Mouse (Mus musculus) heart, embryonic 15.5 days (tissue): ENCODE data around the gene Sord. TPM values are rescaled to one million over a fixed set of nuclear protein-coding genes. Genes with fewer than 3 reads are reported as not detected.

Experiments used
- ATAC-seq: fragments of 200-750 bp; cut with Nextera tagmentation; replicated peaks from 2 replicates; pipeline ENCODE4 v1.8.0; 2017; ENCODE audit warnings: low read depth, moderate TSS enrichment; ENCODE audit not compliant: insufficient number of reproducible peaks, insufficient read depth, low FRiP score
- H3K27ac ChIP-seq: fragments of 300-500 bp; sonication (generic); 2 replicates; pipeline ENCODE4 v1.5.1; 2015; ENCODE audit warnings: mild to moderate bottlenecking, inconsistent platforms
- H3K27me3 ChIP-seq: fragments of 300-500 bp; sonication (generic); 2 replicates; pipeline ENCODE4 v1.6.1; 2015; ENCODE audit warnings: inconsistent platforms
- H3K36me3 ChIP-seq: fragments of 300-500 bp; sonication (generic); 2 replicates; pipeline ENCODE4 v1.6.1; 2015; ENCODE audit warnings: mild to moderate bottlenecking, inconsistent platforms
- H3K4me1 ChIP-seq: fragments of 300-500 bp; sonication (generic); replicated peaks from 2 replicates; pipeline ENCODE4 v1.6.1; 2015; ENCODE audit warnings: inconsistent platforms
- H3K4me2 ChIP-seq: fragments of 300-500 bp; sonication (generic); 2 replicates; pipeline ENCODE4 v1.6.1; 2015; ENCODE audit warnings: inconsistent platforms, mild to moderate bottlenecking, moderate library complexity
- H3K4me3 ChIP-seq: fragments of 300-500 bp; sonication (generic); 2 replicates; pipeline ENCODE4 v1.5.1; 2015; ENCODE audit warnings: mild to moderate bottlenecking, inconsistent platforms
- H3K9ac ChIP-seq: fragments of 300-500 bp; sonication (generic); 2 replicates; pipeline ENCODE4 v1.6.1; 2015; ENCODE audit warnings: mild to moderate bottlenecking, inconsistent platforms
- H3K9me3 ChIP-seq: fragments of 300-500 bp; sonication (generic); replicated peaks from 2 replicates; pipeline ENCODE4 v1.6.1; 2016; ENCODE audit warnings: inconsistent platforms
- WGBS: fragments of 180-500 bp; shearing (Covaris S2); methylation state at CpG from one replicate; pipeline ENCODE4 v1.1.7; 2015; ENCODE audit warnings: mixed read lengths; 5-methylcytosine and 5-hydroxymethylcytosine counted together
- polyA plus RNA-seq: library from polyadenylated mRNA; unstranded; fragments of >200 nt; fragmentation: Nextera tagmentation; extraction: Ambion mirVana; gene quantifications from 2 replicates; pipeline ENCODE4 v1.2.1, GENCODE M21; 2015

Sord gene
- polyA plus RNA-seq, 1 experiment from 2014 or later, result 56.4 TPM

DNA sequence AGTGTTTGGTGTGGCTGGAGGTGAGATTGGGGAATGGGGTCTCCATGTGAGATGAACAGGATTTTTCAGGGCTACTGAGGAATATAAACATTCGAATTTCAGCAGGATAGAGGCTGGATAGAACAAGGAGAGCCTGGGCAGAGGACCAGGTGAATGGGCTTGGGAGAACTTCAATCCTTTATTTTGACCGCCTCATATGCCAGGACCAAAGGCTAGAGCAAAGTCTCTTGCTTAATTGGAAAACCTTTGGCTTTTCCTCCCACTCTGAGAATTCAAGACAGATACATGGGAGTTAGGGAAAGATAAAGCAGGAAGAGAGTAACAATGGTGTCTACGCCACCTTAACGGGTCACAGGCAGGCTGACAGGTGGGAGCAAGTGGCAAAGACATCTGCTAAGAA lies 6.7 kb downstream of the Sord start:
- Histone ChIP-seq H3K9me3 (no peaks in the 10 kb centered on the region), H3K27ac (no peak overlapping the region), H3K4me1 (peaks cover 16% of the 10 kb centered on the region; the same call in 1 of the 2 replicates), H3K4me3 (no peak overlapping the region), H3K27me3 (no peaks in the 10 kb centered on the region), H3K9ac (no peak overlapping the region), H3K36me3 (no peaks in the 10 kb centered on the region), H3K4me2 (no peak overlapping the region)
- no peak for ATAC-seq
- 85% methylated on average over 4 of the region's 4 CpGs for WGBS

DNA sequence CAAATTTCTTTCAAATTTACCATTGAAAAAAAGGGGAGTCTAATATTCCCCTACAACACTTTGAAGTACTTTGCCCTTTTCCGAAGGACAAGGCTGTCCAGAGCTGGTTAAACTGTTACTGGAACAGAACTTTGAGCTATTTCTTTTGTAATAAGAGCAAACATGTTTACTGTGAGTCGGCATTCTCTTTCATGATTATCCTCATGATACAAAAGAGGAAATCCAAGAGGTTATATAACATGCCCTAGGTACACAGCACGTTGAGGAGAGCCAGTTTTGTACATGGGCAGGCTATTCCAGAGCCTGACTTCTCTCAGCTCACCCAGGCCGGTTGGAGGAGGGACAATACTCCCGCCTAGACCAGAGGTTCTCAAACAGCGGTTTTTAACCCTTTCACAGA lies 7.4 kb downstream of the Sord start:
- Histone ChIP-seq H3K27ac (no peak overlapping the region), H3K9ac (no peak overlapping the region), H3K4me2 (no peak overlapping the region), H3K4me1 (peaks cover 14% of the 10 kb centered on the region; the same call in 1 of the 2 replicates), H3K9me3 (no peaks in the 10 kb centered on the region), H3K27me3 (no peaks in the 10 kb centered on the region), H3K36me3 (0 out of 2 replicates have a peak, but pooled peaks cover 2% of the 10 kb centered on the region), H3K4me3 (no peak overlapping the region)
- 69% methylated on average over 6 of the region's 6 CpGs for WGBS
- ATAC-seq, result no peak

DNA sequence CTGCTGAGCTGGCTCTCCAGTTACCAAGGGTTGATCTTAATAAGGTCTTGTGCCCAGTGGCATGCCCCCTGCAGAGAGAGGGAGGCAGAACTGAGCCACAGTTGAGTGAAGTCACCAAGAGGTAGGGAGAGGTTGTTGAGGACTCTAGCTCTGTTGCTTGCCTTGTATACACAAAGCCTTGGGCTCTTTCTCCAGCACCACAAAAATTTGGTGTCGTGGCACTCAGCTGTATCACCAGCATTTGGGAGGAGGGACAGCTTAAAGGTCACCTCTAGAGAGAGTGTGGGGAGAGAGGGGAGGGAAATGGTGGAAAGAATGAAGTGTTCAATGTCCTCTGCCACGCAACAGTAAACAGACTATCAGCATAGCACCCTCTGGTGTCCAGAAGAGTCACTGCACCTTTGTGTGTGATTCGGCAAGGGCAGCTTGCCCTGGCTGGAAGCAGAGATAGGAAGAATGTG lies 9.2 kb downstream of the Sord start:
- 0 out of 2 replicates have a peak, but pooled peaks have one; percentile 31 for ATAC-seq

GRCm38 (mm10) chr2:122247786-122248185 lies 13.2 kb downstream of the Sord start:
- Histone ChIP-seq H3K27ac (no peak overlapping the region), H3K9ac (no peak overlapping the region), H3K27me3 (no peaks in the 10 kb centered on the region), H3K36me3 (0 out of 2 replicates have a peak, but pooled peaks cover 3% of the 10 kb centered on the region), H3K4me2 (no peak overlapping the region), H3K4me1 (peaks cover 7% of the 10 kb centered on the region; the same call in 1 of the 2 replicates), H3K4me3 (no peak overlapping the region), H3K9me3 (no peaks in the 10 kb centered on the region)
- 72% methylated on average over 10 of the region's 10 CpGs for WGBS
- ATAC-seq, result no peak

More for the DNA sequence above, 9.2 kb downstream of the Sord start:
- no peaks in the 10 kb centered on the region for H3K27me3 ChIP-seq
- no peak overlapping the region for H3K4me3 ChIP-seq
- H3K27ac ChIP-seq, result no peak overlapping the region
- 0 out of 2 replicates have a peak, but pooled peaks cover 3% of the 10 kb centered on the region for H3K36me3 ChIP-seq
- H3K9ac ChIP-seq, result no peak overlapping the region
- H3K9me3 ChIP-seq, result no peaks in the 10 kb centered on the region
- H3K4me1 ChIP-seq, result peaks cover 7% of the 10 kb centered on the region; the same call in 1 of the 2 replicates
- 0% methylated on average over 3 of the region's 3 CpGs for WGBS
- no peak overlapping the region for H3K4me2 ChIP-seq

GRCm38 (mm10) chr2:122255997-122256396 lies 21.4 kb downstream of the Sord start:
- Histone ChIP-seq H3K4me1 (no peaks in the 10 kb centered on the region), H3K27me3 (no peaks in the 10 kb centered on the region), H3K9me3 (no peaks in the 10 kb centered on the region), H3K4me2 (no peak overlapping the region), H3K9ac (no peak overlapping the region), H3K4me3 (no peak overlapping the region), H3K36me3 (peaks cover 10% of the 10 kb centered on the region; the same call in 1 of the 2 replicates), H3K27ac (no peak overlapping the region)
- WGBS, result 92% methylated on average over 5 of the region's 5 CpGs
- ATAC-seq, result no peak

- no peak overlapping the region for H3K4me2 ChIP-seq
- H3K9me3 ChIP-seq, result no peaks in the 10 kb centered on the region
- no peak overlapping the region for H3K4me3 ChIP-seq
- no peak overlapping the region for H3K27ac ChIP-seq
- H3K4me1 ChIP-seq, result no peaks in the 10 kb centered on the region
- peaks cover 18% of the 10 kb centered on the region; the same call in 1 of the 2 replicates for H3K36me3 ChIP-seq
- ATAC-seq, result no peak
- WGBS, result 80% methylated on average over 5 of the region's 5 CpGs
- no peak overlapping the region for H3K9ac ChIP-seq
- H3K27me3 ChIP-seq, result no peaks in the 10 kb centered on the region
These were observed 26.2 kb downstream of the Sord start for GRCm38 (mm10) chr2:122260729-122261128.

- Histone ChIP-seq H3K27ac (no peak overlapping the region), H3K4me3 (no peak overlapping the region), H3K36me3 (peaks cover 18% of the 10 kb centered on the region; the same call in 1 of the 2 replicates), H3K27me3 (no peaks in the 10 kb centered on the region), H3K9me3 (no peaks in the 10 kb centered on the region), H3K4me2 (no peak overlapping the region), H3K4me1 (no peaks in the 10 kb centered on the region), H3K9ac (no peak overlapping the region)
- 88% methylated on average over 3 of the region's 3 CpGs for WGBS
- ATAC-seq, result no peak
These were observed 30.1 kb downstream of the Sord start for GRCm38 (mm10) chr2:122264690-122265089.

DNA sequence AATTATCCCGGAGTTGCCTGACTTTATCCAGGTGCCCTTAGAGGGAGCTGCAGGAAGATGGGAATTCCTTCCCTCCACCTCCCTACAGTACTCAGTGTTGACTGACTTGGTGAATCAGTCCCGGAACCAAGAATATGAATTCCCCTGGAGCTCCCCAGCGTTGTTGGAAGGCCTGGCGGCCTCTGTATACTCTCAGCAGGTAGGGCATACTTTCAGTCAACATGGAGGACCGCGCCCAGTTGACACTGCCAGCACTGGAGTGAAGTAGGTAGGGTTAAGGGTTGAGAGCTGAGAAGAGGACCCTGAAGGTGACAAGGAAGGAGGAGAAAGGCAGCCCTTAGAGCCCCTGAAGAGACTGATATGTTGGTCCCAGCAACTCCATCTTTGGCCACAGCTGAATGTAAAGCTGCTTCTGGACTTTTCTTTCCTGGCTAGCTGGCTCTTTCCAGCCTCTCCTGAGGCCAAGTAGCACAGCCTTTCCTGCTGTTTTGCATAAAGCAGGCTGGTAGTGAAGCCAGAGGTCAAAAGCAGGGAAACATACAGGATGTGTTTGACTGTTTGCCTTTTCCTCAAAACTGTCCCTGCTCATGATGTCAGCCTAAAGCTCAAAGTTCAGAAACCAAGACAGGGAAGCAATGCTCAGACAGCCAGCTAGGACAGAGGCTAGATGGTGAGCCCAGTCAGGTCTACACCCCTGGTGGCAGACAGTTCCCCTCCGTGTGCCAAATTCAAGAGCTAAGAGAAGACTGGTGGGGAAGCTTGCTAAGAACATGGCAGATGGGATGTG lies 32.1 kb downstream of the Sord start:
- no peak overlapping the region for H3K4me3 ChIP-seq
- ATAC-seq, result no peak
- no peaks in the 10 kb centered on the region for H3K9me3 ChIP-seq
- no peaks in the 10 kb centered on the region for H3K27me3 ChIP-seq
- H3K27ac ChIP-seq, result no peak overlapping the region
- 82% methylated on average over 7 of the region's 7 CpGs for WGBS
- no peaks in the 10 kb centered on the region for H3K4me1 ChIP-seq
- H3K9ac ChIP-seq, result no peak overlapping the region
- H3K36me3 ChIP-seq, result peaks cover 7% of the 10 kb centered on the region; the same call in 1 of the 2 replicates
- no peak overlapping the region for H3K4me2 ChIP-seq

DNA sequence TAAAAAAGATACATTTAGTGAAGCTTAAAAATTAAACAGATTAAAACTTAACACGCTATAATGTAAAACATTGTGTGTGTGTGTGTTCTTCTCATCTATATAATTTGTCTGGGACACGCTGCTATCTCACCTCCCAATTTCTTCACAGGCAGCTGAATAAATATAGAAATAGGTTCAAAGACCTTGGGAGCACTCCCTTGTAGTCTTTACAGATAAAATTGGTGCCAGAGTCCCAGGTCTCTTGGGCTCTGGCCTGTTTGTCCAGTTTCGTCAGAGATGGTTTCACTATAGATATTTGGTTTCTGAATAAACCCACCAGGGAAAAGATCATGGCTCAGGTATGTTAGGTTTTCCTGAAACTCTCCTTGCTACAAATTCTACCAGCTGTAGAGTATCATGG lies 44.2 kb downstream of the Sord start:
- no peaks in the 10 kb centered on the region for H3K4me1 ChIP-seq
- H3K4me2 ChIP-seq, result no peak overlapping the region
- H3K27me3 ChIP-seq, result no peaks in the 10 kb centered on the region
- no peak for ATAC-seq
- no peak overlapping the region for H3K4me3 ChIP-seq
- H3K36me3 ChIP-seq, result no peaks in the 10 kb centered on the region
- no peak overlapping the region for H3K9ac ChIP-seq
- 80% methylated on average over 3 of the region's 3 CpGs for WGBS
- H3K27ac ChIP-seq, result no peak overlapping the region
- no peaks in the 10 kb centered on the region for H3K9me3 ChIP-seq

DNA sequence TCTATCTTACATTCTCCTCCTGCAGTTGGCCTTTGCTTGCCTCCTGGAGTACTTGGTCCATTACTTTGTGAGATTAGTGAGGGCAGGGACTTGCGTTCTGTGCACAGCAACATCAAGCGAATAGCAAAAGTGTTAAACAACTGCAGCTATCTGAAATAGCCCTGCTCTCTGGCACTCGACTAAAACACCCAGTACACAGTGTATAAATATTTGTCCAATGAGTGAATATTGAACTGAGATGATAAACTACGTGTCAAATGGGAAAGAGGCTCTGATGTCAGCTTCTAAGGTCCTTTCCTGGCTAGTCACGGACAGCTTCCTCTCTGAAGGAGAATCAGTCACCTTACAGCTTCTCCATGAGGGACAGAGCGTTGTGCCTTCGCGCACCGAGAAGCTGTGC lies 49.5 kb downstream of the Sord start:
- no peak overlapping the region for H3K27ac ChIP-seq
- ATAC-seq, result no peak
- no peaks in the 10 kb centered on the region for H3K4me1 ChIP-seq
- no peak overlapping the region for H3K9ac ChIP-seq
- 0 out of 2 replicates have a peak, but pooled peaks cover 3% of the 10 kb centered on the region for H3K27me3 ChIP-seq
- no peaks in the 10 kb centered on the region for H3K9me3 ChIP-seq
- no peak overlapping the region for H3K4me2 ChIP-seq
- H3K36me3 ChIP-seq, result no peaks in the 10 kb centered on the region
- H3K4me3 ChIP-seq, result no peak overlapping the region
- 74% methylated on average over 9 of the region's 9 CpGs for WGBS

DNA sequence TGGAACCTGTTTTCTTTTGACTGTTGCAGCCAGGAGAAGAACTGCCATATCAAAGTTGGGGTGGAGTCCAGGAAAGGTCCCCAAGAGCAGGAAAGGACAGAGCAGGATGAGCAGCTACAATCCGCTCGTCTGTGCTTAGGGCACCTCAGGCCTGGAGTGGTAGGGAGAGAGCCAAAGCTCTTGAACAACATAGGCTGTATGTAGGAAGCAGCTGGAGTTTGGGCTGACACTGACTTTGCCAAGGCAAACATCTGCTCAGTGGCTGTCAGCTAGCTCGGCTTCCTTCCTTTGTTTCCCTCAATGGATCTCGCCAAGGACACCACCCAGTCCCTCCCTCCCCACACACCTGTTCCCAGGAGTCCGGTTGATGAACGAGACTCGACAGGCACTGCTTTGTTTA lies 51.6 kb downstream of the Sord start:
- no peaks in the 10 kb centered on the region for H3K36me3 ChIP-seq
- H3K4me3 ChIP-seq, result no peak overlapping the region
- H3K4me2 ChIP-seq, result no peak overlapping the region
- peaks cover 12% of the 10 kb centered on the region; the same call in 1 of the 2 replicates for H3K27me3 ChIP-seq
- no peaks in the 10 kb centered on the region for H3K4me1 ChIP-seq
- WGBS, result 61% methylated on average over 7 of the region's 7 CpGs
- no peaks in the 10 kb centered on the region for H3K9me3 ChIP-seq
- peak overlapping the region; percentile 46; the same call in 1 of the 2 replicates for H3K27ac ChIP-seq
- no peak overlapping the region for H3K9ac ChIP-seq
- ATAC-seq, result peak; percentile 81
